Mouse (Mus musculus) C2C12 (cell line): Measurements from ENCODE around the gene Arrdc2.

Experiments used
- CTCF ChIP-seq: IDR thresholded peaks from one replicate; pipeline ENCODE4 v1.5.1; 2011; ENCODE audit not compliant: control insufficient read depth, insufficient read depth, insufficient read length
- MAX ChIP-seq: IDR thresholded peaks from one replicate; pipeline ENCODE4 v1.6.1; 2011; ENCODE audit warnings: mild to moderate bottlenecking, control low read depth
- MYOG ChIP-seq: IDR thresholded peaks from one replicate; pipeline ENCODE4 v1.6.1; 2011; ENCODE audit not compliant: control insufficient read depth, insufficient read length; ENCODE audit errors: extremely low read depth
- USF1 ChIP-seq: IDR thresholded peaks from one replicate; pipeline ENCODE4 v1.6.1; 2011; ENCODE audit warnings: low read depth, mild to moderate bottlenecking, control low read depth, moderate library complexity

DNA sequence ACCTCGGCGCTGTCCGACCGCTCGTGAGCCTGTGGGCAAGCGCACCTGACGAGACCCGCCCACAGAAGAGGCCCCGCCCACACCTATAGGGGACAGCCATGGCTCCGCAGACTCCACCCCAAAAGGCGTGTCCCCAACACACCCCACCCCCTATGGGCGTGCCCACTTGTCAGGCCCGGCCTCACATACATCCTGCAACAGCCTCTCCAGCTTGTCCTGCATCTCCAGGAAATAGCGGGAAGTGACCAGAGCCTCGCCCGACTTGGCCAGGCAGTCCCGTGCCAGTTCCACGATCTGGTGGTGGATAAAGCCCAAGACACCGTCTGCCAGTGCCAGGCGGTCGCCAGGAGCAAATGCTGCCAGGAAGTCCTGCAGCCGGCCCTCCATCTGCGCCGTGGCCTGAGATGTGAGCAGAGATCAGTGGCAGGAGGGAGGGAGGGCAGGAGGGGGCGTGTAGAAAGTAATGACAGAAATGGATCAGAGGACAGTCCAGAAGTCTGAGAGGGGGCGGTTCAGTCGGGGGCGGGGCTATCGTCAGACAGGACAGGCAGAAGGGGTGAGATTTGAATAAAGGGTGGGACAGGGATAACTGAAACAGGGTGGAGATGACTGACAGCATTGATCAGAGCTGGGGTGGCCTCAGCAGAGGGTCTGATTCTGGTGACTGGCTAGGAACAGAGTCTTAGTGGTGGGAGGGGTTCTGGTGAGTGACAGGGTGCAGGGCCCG, 51.4 kb downstream of the Arrdc2 start:
- TF ChIP-seq USF1 (no peak), CTCF (no peak), MYOG (no peak), MAX (no peak)
